Mouse (Mus musculus) layer of hippocampus, adult 6 months (tissue): ENCODE data around the gene Nsun4. TPM values are rescaled to one million over a fixed set of nuclear protein-coding genes. Genes with fewer than 3 reads are reported as not detected.

Experiments
- long read RNA-seq, 2 experiments: library from polyadenylated mRNA; unstranded; transcript quantifications; one replicate each; pipeline ENCODE4 v2.0.0; 2019 to 2020
- polyA plus RNA-seq: library from polyadenylated mRNA; unstranded; fragments of <200 nt; fragmentation: Nextera tagmentation; gene quantifications from 2 replicates; pipeline ENCODE4 v1.2.3, GENCODE M21; 2021

Nsun4 gene
- 10.3 and 12.8 TPM in 2 replicates for polyA plus RNA-seq
- long read RNA-seq, experiment 1, transcript Nsun4-202 (6 exons, 2,439 nt): major isoform, 23 of 28 reads
- long read RNA-seq, experiment 1, partial matches to known transcripts: 2 of 28 reads
- long read RNA-seq, experiment 1, other reads (novel, unspliced or antisense): 3 of 28 reads
- long read RNA-seq, experiment 2, transcript Nsun4-202 (6 exons, 2,439 nt): major isoform, 88 of 94 reads
- long read RNA-seq, experiment 2, partial matches to known transcripts: 3 of 94 reads
- long read RNA-seq, experiment 2, other reads (novel, unspliced or antisense): 3 of 94 reads

GRCm38 (mm10) chr4:116053399-116053961 lies at the start of gene Nsun4:
Gene Nsun4, minus strand, starts transcription at chr4:116053876.

GRCm38 (mm10) chr4:116074861-116075620 lies 21.4 kb upstream of the Nsun4 start, which contains the start of the genes Uqcrh and Lrrc41:
Gene Uqcrh, minus strand, starts transcription at chr4:116075071.
Gene Lrrc41, plus strand, starts transcription at chr4:116075269.

GRCm38 (mm10) chr4:116017902-116018746 lies 35.6 kb downstream of the Nsun4 start, which contains the start of gene Faah:
Gene Faah, minus strand, starts transcription at chr4:116017926.

Other genes with a start within 250 kb of the Nsun4 start
- 6.1 and 8.0 TPM in 2 replicates for gene Mob3c, start 225.8 kb downstream of the Nsun4 start, polyA plus RNA-seq
- gene Mknk1, start 214.7 kb downstream of the Nsun4 start, polyA plus RNA-seq: 20.1 and 21.1 TPM in 2 replicates
- gene Kncn, start 169.5 kb downstream of the Nsun4 start, polyA plus RNA-seq: 0.13 and 0.15 TPM in 2 replicates
- 0.50 and 0.63 TPM in 2 replicates for gene 6430628N08Rik, start 163.2 kb downstream of the Nsun4 start, polyA plus RNA-seq
- 0.04 TPM in 1 of 2 replicates, not detected in the other for gene Dmbx1, start 114.0 kb downstream of the Nsun4 start, polyA plus RNA-seq
- gene Faah, start 36.0 kb downstream of the Nsun4 start, polyA plus RNA-seq: 120 and 129 TPM in 2 replicates
- 723 and 862 TPM in 2 replicates for gene Uqcrh, start 21.2 kb upstream of the Nsun4 start, polyA plus RNA-seq
- 23.5 and 27.0 TPM in 2 replicates for gene Lrrc41, start 21.4 kb upstream of the Nsun4 start, polyA plus RNA-seq
- gene Rad54l, start 69.8 kb upstream of the Nsun4 start, polyA plus RNA-seq: 0.34 and 0.48 TPM in 2 replicates
- 16.9 and 20.5 TPM in 2 replicates for gene Pomgnt1, start 70.0 kb upstream of the Nsun4 start, polyA plus RNA-seq
- gene Lurap1, start 97.5 kb upstream of the Nsun4 start, polyA plus RNA-seq: 5.7 and 6.0 TPM in 2 replicates
- 0.18 TPM in 1 of 2 replicates, not detected in the other for gene Tspan1, start 113.7 kb upstream of the Nsun4 start, polyA plus RNA-seq
- gene 1700042G07Rik, start 119.5 kb upstream of the Nsun4 start, polyA plus RNA-seq: not detected in 2 replicates
- not detected in 2 replicates for gene Gm49337, start 119.5 kb upstream of the Nsun4 start, polyA plus RNA-seq
- gene Pik3r3, start 167.7 kb upstream of the Nsun4 start, polyA plus RNA-seq: 9.5 and 10.5 TPM in 2 replicates